Mouse (Mus musculus): ENCODE measurements at regions not wholly inside any gene's neighbourhood (a gene's known extent, or its start where the extent isn't known, plus 50 kb on each side); places are given as distances from the start of the nearest gene placed in this dataset.

GRCm38 (mm10) chr3:57910020-57910419 is 62.1 kb upstream of the Pfn2 start:
- DNase-seq (ENCODE audit: low read depth, low spot score): no peak

- peak; percentile 47 for DNase-seq (ENCODE audit: low read depth, low spot score)
Measured at GRCm38 (mm10) chr3:57911831-57912596, 64.1 kb upstream of the Pfn2 start.

GRCm38 (mm10) chr3:57912650-57913343 is 64.9 kb upstream of the Pfn2 start:
- DNase-seq (ENCODE audit: low read depth, low spot score): no peak

- DNase-seq (ENCODE audit: low read depth, low spot score): no peak
Measured at GRCm38 (mm10) chr3:57914687-57915086, 66.8 kb upstream of the Pfn2 start.

DNA sequence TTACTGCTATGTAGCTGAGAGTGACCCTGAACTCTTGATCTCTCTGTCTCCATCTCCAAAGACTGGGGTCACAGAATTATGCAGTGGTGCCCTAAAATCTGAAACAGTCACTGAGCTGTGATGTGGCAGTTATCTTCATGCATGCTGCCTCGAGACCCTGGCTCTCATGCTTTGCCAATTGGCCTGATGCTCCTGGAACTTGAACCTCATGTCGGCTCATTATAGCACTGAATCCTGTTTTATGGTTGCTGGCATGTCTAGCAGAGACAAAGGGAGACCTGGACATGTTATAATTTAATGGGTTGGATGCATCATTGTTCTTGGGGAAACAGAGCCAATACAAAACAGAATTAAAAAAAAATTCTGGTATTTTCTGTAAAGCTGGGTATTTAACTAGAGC is 71.0 kb upstream of the Pfn2 start:
- no peak for DNase-seq (ENCODE audit: low read depth, low spot score)

DNA sequence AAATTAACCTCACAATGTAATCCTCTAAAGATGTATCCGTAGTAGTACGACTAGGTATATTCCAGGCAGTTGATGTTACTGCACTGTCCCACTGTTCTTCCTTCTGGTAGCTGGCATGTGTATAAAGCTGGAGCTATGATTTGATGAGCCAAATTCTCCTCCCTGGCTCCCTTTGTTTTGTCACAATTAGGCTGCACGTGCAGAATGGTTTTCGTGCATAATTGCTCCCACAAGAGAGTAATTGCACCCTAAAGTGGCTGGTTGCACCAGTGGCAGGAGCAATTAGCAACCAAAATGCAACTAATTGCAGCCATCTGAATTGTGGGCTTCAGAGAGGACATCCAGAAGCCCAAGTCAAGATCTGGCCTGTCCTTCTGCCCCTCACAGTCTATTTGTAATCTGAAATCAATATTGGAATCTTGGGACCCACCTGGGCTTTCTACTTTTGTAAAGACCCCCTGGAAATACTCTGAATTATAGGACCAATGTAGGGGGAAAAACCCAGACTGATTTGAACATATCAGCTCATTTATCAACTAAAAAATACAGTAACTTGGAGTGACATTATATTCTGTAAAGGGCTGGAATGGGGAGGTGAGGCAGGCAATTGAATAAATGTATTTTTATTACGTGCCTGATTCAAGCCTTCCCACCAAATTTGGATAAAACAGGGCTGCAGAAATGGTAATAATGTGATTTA is 71.7 kb upstream of the Pfn2 start:
- peak; percentile 60 for DNase-seq (ENCODE audit: low read depth, low spot score)

DNA sequence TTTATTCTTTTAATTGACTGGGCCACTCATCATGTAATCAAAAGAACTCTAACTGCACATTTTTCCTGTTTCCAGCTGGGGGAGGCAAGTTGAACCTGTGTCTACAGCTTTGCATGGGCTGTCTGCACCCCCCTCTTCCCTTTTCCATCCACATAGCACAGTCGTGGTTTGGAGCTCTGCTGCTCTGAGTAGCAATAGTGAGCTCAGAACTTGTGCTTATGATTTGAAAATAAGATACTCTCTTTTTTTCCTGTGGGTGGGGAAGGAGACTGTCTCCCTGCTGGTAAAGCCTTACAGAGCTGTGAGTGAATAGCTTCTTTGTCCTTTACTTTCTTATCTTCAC is 72.2 kb upstream of the Pfn2 start:
- DNase-seq (ENCODE audit: low read depth, low spot score): no peak

GRCm38 (mm10) chr3:57921071-57921882 is 73.4 kb upstream of the Pfn2 start:
- DNase-seq (ENCODE audit: low read depth, low spot score): no peak

GRCm38 (mm10) chr3:57923061-57923460 is 75.2 kb upstream of the Pfn2 start:
- no peak for DNase-seq (ENCODE audit: low read depth, low spot score)

DNA sequence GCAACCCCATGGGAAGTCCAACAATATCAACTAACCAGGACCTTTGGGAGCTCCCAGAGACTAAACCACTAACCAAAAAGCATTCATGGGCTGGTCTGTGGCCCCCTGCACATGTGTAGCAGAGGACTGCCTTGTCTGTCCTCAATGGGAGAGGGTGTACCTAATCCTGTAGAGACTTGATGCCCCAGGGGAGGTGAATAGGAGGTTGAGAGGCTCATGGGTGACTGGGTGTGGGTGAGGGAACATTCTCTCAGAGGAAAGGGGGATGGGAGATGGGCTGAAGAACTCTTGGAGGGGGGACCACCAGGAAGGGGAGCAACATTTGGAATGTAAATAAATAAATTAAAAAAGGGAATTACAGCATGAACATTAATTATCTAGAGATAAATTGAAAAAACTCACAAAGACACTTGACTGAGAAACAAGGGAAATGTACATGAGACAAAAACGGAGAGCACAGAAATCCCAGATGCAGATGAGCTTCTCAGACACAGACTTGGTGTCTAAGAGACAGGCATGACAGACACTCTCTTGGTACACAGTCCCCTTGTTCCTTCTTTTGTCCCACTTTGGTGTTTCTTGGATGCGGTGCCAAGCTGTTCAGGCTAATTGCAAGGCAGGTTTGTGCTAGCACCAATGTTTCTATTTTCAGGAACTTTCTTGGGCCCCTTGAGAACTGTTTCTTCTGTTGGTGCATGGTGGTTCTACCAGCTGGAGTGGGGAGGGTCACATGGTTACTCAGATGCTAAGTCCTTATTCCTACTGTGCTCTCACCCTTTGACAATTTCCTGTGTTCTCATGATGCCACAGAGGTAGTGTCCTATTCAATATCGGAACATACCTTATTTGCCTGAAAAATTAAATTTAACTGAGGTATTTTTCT is 85.0 kb upstream of the Pfn2 start:
- DNase-seq (ENCODE audit: low read depth, low spot score): no peak

DNA sequence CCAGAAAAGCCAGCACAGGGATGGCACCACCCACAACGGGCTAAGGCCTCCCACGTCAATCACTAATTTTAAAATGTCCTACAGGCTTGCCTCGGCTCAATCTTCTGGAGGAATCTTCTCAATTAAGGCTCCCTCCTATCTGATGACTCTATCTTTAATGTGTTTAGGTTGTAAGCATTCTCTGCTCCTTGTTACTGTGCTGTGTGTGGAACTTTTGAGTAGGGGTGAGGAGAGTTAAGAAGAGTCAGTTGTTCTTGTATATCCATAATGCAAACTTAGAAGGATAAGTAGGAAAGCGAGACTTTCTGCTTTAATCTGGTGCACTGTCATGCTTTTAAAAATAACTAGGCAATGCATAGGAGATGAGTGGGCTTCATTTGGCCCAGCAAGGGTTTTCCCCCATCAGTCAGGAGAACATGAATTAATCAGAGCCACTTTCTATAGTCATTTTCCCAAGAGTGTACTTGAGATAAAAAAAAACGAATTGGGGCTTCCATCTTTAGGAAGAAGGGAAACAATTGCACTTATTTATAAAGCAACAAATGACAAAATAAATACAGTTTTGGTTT is 87.2 kb upstream of the Pfn2 start:
- DNase-seq (ENCODE audit: low read depth, low spot score): no peak

- no peak for DNase-seq (ENCODE audit: low read depth, low spot score)
Measured at GRCm38 (mm10) chr3:57940504-57941381, 92.9 kb upstream of the Pfn2 start.

- no peak for DNase-seq (ENCODE audit: low read depth, low spot score)
Measured at GRCm38 (mm10) chr3:57944698-57945097, 96.8 kb upstream of the Pfn2 start.

GRCm38 (mm10) chr3:57945765-57946164 is 97.9 kb upstream of the Pfn2 start:
- no peak for DNase-seq (ENCODE audit: low read depth, low spot score)

DNA sequence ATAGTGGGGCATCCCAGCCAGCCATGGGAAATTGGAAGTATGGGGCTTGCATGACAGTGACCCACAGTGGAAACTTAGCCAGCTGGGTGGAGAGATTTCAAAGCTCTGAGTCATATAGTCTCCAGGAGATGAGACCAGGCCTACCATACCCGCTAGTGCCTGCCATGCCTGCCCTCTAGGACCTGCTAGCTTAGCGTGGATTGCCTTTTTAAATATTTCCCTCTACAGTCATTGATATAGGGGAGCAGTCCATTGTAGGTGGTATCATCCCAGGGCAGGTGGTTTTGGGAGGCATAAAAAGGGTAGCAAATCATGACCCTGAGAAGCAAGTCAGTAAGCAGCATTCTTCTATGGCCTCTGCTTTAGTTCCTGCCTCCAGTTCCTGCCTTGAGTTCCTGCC is 99.5 kb upstream of the Pfn2 start:
- DNase-seq (ENCODE audit: low read depth, low spot score): no peak

- no peak for DNase-seq (ENCODE audit: low read depth, low spot score)
Measured at GRCm38 (mm10) chr3:57948720-57949119, 100.8 kb upstream of the Pfn2 start.

- no peak for DNase-seq (ENCODE audit: low read depth, low spot score)
Measured at GRCm38 (mm10) chr3:57950431-57951331, 102.8 kb upstream of the Pfn2 start.

- no peak for DNase-seq (ENCODE audit: low read depth, low spot score)
Measured at GRCm38 (mm10) chr3:57951438-57951837, 103.6 kb upstream of the Pfn2 start.

GRCm38 (mm10) chr3:57957352-57957751 is 109.5 kb upstream of the Pfn2 start:
- DNase-seq (ENCODE audit: low read depth, low spot score): no peak

Measured in brain, embryonic 18.5 days (tissue).